Mouse (Mus musculus): ENCODE data around the gene Zfp54. TPM values are rescaled to one million over a fixed set of nuclear protein-coding genes. Genes with fewer than 3 reads are reported as not detected.

Zfp54 gene
- polyA plus RNA-seq (2014; fragmentation: Illumina TruSeq; extraction: RNeasy Lipid Tissue Mini Kit (QIAGEN cat#74804); ENCODE audit: low read depth, low replicate concordance), result 61.5 TPM

GRCm38 (mm10) chr17:21422664-21423599 is at the start of gene Zfp54:
TSS of gene Zfp54 (plus strand) at chr17:21423227.

GRCm38 (mm10) chr17:21383391-21384056 is 39.5 kb upstream of the Zfp54 start, which contains the start of gene Zfp677:
TSS of gene Zfp677 (plus strand) at chr17:21383748.

GRCm38 (mm10) chr17:21450138-21450704 is 27.2 kb downstream of the Zfp54 start, which contains the start of gene Zfp51:
TSS of gene Zfp51 (plus strand) at chr17:21450374.

Other genes starting within 250 kb of the Zfp54 start
- not detected for gene Vmn1r234, start 197.1 kb upstream of the Zfp54 start, polyA plus RNA-seq (2014; fragmentation: Illumina TruSeq; extraction: RNeasy Lipid Tissue Mini Kit (QIAGEN cat#74804); ENCODE audit: low read depth, low replicate concordance)
- not detected for gene Vmn1r235, start 166.8 kb upstream of the Zfp54 start, polyA plus RNA-seq (2014; fragmentation: Illumina TruSeq; extraction: RNeasy Lipid Tissue Mini Kit (QIAGEN cat#74804); ENCODE audit: low read depth, low replicate concordance)
- gene Vmn1r236, start 140.3 kb upstream of the Zfp54 start, polyA plus RNA-seq (2014; fragmentation: Illumina TruSeq; extraction: RNeasy Lipid Tissue Mini Kit (QIAGEN cat#74804); ENCODE audit: low read depth, low replicate concordance), result not detected
- not detected for gene Vmn1r237, start 111.4 kb upstream of the Zfp54 start, polyA plus RNA-seq (2014; fragmentation: Illumina TruSeq; extraction: RNeasy Lipid Tissue Mini Kit (QIAGEN cat#74804); ENCODE audit: low read depth, low replicate concordance)
- 23.0 TPM for gene Zfp677, start 39.5 kb upstream of the Zfp54 start, polyA plus RNA-seq (2014; fragmentation: Illumina TruSeq; extraction: RNeasy Lipid Tissue Mini Kit (QIAGEN cat#74804); ENCODE audit: low read depth, low replicate concordance)
- gene Zfp51, start 27.1 kb downstream of the Zfp54 start, polyA plus RNA-seq (2014; fragmentation: Illumina TruSeq; extraction: RNeasy Lipid Tissue Mini Kit (QIAGEN cat#74804); ENCODE audit: low read depth, low replicate concordance), result 72.2 TPM
- 62.3 TPM for gene Zfp53, start 65.8 kb downstream of the Zfp54 start, polyA plus RNA-seq (2014; fragmentation: Illumina TruSeq; extraction: RNeasy Lipid Tissue Mini Kit (QIAGEN cat#74804); ENCODE audit: low read depth, low replicate concordance)
- 33.4 TPM for gene Zfp52, start 112.3 kb downstream of the Zfp54 start, polyA plus RNA-seq (2014; fragmentation: Illumina TruSeq; extraction: RNeasy Lipid Tissue Mini Kit (QIAGEN cat#74804); ENCODE audit: low read depth, low replicate concordance)
- 80.1 TPM for gene Zfp948, start 143.8 kb downstream of the Zfp54 start, polyA plus RNA-seq (2014; fragmentation: Illumina TruSeq; extraction: RNeasy Lipid Tissue Mini Kit (QIAGEN cat#74804); ENCODE audit: low read depth, low replicate concordance)
- gene Zfp983, start 227.4 kb downstream of the Zfp54 start, polyA plus RNA-seq (2014; fragmentation: Illumina TruSeq; extraction: RNeasy Lipid Tissue Mini Kit (QIAGEN cat#74804); ENCODE audit: low read depth, low replicate concordance), result 52.2 TPM